Mouse (Mus musculus): ENCODE data around the gene Tmem50a.

GRCm38 (mm10) chr4:134892096-134892495, 22.7 kb downstream of the Tmem50a start:
- TF ChIP-seq TCF12 (IDR thresholded peaks at IDR 0.05; ENCODE audit: insufficient read depth, poor library complexity, severe bottlenecking) (no peak), MAX (IDR thresholded peaks at IDR 0.05; ENCODE audit: low read depth) (no peak), POLR2A (IDR thresholded peaks at IDR 0.05; ENCODE audit: insufficient read length, low read depth) (no peak), POLR2AphosphoS2 (IDR thresholded peaks at IDR 0.05; ENCODE audit: insufficient read length, low read depth) (no peak), REST (IDR thresholded peaks at IDR 0.05; ENCODE audit: insufficient read depth, insufficient read length) (no peak)

Data from myocyte (in vitro differentiated cells).